Mouse (Mus musculus): Measurements from ENCODE around the gene Amfr.
A peak's percentile ranks its signal among the peaks of the same experiment; 100 is the strongest.

Gene Amfr

DNA sequence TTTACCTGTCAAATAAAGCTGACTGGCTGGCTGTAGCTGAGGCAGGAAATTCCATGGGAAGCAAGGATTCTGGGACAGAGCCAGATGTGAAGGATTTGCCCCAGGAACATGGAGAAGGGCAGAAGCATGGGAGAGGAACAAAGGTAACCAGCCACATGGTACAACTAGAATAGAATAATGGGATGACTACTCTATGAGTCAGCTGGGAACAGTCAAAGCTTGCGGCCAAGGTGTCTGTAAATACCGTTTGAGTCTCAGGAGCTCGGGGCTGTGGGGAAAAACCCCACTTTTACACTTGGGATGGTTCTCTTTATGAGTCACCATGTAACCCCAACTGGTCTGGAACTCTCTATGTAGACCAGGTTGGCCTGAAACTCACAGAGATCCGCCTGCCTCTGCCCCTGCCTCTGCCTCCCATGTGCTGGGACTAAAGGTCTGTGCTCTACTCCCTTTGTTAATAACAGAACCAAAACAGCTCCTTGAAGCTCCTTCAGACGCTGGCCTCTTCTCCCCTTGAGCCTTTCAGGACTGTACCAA is 30.9 kb downstream of the Amfr start:
- DNase-seq (ENCODE audit: low spot score) = no peak

DNA sequence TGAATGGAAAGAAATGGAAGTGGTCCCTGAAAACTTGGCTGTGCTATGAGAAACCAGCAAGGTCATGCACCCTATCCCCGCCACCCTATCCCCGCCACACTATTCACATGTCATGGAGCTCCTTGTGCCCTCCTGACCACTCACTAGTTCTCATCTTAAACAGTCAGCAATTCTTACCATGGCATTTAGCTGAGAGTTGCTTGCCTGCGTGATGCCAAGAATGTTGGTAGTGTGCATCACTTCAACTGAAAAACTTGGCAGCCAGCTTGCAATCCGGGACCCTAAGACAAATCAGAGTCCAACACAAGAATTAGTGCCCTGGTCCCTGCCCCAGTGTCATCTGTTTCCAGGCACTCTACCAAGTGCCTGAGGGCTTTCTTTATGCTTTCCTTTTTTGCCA is 32.5 kb downstream of the Amfr start:
- DNase-seq (ENCODE audit: low spot score) = no peak

DNA sequence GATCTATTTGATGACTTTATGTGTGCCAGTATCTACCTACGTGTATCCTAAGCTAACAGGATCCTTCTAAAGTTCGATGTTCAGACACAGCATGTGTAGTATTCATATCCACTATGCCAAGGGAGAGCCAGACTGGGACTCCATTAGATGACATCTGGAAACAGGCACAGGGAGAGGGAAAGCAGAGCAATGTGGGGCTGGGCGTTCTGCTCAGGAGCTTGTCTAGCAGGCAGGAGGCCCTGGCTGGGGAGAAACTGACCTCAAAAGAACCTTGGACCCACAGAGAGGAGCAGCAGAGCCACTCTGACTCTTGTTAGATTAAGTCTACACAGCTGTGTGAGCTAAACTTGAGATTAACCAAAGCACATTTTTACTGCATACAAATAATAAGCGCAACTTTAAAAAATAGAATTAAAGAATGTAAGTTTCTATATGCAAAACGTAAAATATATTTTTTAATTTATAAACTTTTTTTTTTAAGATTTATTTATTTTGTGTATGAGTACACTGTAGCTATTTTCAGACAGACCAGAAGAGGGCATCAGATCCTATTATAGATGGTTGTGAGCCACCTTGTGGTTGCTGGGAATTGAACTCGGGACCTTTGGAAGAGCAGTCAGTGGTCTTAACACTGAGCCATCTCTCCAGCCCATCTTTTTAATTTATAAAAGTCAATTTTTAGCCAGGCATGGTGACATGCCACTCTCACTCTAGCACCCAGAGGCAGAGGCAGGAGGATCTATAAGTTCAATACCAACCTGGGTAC is 36.0 kb downstream of the Amfr start:
- no peak for DNase-seq (ENCODE audit: low spot score)

DNA sequence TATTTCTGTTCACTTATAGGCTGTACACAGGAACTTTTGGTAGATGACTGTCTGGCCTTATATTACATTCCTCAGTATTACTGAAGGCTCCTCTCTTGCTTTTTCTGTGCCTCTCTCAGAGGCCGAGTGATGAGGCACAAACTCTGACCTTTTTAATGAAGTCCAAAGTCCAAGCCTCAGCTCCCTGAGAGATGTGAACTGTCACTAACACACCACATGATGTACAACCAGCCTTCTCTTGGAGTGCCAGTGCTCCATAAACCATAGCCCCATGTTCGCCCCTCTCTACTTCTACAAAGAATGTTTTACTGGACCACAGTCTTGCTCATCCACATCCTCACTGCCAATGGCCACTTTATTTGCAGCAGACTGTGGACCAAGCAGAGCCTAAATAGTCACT is 37.3 kb downstream of the Amfr start:
- DNase-seq (ENCODE audit: low spot score) = no peak

DNA sequence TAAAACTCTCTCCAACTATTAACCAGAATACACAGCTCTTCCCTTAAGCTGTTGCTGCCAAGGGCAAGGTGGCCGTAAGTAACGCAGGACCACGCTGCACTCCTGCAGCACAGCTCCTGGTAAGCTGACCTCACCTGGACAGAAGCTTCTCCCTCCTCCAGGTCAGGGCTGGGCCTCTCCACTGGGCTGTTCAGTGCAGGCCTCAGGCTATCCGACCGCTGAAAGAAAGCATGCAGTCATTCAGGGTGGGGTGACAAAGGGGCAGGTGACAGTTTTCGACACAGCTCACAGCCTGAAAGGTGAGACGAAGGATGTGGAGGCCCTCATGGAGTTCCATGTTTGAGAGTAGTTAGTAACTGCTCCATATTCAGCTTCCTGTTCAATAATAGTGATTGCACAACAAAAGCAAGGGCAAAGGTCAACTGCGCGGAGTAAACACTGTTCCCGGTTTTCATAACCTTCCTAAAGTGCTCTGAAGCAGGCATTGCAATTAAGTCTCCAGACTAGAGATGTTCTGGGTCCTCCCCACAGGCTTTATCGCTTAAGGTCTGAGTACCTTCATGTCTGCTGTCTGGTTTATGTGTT is 37.9 kb downstream of the Amfr start:
- no peak for DNase-seq (ENCODE audit: low spot score)

DNA sequence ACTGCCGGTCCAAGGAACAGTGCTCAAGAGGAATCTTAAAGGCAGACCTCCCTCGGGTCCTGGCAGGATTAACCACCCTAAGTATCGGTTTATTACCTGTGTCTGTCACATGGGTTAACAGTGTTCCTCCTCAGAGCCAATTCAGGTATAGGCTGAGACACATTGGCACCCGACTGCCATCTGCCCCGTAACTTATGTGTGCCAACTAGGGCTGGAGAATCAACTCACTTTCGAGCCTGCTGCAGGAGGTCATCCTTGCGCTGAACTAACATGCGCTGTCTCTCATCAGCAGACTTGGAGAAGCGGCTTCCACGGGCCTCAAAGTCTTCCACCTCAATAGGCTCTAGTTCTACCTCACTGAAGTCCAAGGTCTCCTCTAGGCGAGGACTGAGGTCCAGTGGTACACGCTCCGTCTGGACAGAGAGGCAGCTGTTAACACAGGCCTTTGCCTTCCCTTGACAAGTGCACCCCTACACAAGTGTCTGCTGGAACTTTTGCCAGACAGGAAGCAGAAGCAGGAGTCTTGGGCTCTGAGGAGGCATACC is 38.7 kb downstream of the Amfr start:
- DNase-seq (ENCODE audit: low spot score) = no peak

DNA sequence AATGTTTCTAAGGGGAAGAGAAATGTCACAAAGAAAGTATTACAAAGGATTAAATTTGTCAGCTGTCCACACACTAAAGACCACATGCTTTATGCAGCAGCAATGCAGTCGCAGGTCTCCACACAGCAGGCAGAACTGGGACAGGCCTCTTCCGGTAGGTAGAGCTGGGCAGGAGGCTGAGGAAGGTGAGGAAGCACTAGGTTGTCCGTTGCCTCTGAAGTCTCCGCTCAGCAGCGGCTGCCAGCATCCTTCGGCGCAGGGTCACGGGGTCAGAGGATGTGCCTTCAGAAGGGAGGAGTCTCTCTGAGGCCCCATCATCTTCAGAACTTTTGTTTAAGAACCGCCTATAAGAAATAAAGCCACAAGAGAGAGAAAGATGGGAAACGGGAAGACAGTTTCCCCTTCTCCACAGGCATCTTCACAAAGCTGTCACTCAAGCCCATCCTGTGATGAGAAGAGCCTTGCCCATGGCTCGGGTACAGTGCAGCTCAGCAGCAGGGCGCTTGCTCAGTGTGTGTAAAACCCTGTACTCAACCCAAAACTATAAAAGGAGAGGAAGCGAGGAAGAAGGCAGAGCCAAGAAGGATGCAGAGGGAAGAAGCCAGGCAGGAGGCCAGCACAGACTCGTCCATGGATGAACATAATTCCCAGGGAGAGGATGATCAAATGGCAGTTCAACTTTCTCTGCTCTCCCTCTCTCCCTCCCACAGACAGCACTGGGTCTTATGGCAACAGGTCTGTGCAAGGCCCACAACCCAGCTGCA is 39.5 kb downstream of the Amfr start:
- no peak for DNase-seq (ENCODE audit: low spot score)

DNA sequence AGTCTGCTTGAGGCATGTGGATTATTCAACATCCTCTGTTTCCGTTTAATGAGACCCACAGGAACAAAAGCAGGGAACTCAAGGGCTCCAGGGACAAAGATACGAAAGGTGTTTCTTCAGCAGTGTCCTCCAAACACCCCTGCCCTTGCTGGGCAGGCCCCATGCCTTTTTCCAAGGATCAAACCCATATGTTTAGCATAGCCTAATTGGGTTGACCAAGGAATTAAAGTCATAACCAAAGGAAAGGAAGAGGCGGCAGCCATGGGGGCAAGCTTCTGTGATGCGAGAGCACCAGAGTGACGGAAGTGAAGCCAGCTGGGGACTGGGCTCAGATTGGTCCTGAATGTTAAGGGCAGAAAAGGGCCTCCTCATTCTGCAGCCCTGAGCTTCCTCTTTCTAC is 40.4 kb downstream of the Amfr start:
- DNase-seq (ENCODE audit: low spot score) = no peak

DNA sequence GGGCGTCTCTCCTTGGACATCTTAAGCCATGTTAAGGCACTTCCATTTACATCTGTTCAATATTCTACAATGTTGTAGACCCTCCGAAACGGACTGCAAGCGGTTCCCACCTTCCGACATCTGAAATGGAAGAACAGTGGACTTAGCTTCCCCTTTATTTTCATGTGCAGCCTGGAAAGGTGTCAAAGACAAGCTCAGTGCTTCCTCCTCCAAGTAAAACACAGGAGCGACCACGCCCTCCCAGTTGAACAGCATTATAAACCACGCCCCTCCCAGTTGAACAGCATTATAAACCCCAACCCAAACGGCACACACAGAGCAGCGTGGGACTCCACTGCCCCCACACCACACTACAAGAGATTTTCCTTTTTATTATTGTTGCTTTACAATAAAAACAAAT is 41.2 kb downstream of the Amfr start:
- no peak for DNase-seq (ENCODE audit: low spot score)

DNA sequence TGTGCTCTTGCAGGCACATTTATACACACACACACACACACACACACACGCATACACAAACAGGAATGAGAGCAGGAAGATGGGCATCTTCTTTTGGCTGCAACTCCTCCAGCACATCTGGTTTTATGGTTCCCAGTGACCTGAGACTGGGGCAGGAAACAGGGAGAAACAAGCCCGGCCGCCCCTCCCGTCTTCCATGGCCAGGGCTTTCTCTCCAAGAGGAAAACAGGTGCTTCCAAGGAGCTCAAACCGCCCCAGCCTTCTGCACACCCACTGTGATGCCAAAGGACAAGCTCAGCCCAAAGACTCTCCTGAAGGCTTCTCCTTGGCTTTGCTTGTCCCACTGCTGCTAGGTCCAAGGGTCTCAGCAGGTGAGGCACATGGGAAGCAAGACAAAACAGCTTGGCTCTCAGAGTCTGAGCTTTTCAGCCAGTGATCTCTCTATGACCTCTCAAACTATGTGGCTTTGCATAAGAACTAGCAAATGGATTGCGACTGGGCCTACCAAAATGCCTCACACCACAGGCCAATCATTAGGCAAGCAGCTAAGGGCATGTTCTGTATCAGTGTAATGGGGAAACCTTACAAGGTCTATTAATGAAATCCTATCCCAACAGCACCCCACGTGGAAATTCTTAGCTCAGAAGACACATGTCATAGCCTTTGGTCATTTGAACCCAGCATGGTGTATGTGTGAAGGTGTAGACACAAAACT is 42.9 kb downstream of the Amfr start:
- peak; percentile 29 for DNase-seq (ENCODE audit: low spot score)

DNA sequence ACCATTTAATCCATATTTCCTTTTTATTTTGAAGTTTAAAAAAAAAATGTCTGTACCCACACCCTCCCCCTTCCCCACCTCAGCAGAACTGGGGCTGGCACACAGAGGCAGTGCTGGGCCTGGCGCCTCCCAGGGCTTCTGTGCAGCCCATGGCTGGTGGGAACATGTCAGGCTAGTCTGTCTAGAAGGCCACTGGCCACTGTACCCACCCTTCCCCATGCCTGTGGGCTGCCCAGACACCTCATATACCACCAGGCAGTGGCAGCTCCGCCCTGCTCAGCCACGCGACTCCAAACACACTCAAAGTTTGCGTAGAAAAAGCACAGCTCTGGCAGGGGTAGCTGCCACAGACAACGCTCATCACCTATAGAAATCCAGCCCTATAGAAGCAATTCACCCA is 44.3 kb downstream of the Amfr start:
- DNase-seq (ENCODE audit: low spot score) = no peak

DNA sequence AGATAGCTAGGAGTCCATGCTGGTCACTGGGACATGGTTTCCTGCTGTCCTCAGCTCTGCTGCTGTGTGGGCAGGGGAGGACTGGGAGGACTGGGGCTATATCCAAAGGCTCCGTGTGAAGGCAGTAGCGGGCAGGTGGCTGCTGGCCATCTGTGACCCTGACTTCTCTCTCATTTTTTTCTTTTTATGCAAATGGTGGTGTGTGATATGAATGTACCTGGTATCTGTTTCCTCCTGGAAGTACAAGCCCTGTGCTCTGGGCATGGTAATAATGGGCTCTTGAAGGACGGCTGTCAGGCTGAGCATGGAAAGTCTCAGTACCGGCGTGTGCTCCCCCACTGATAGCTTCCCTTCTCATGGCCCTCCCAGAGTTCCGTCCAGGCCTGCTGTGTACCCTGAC is 51.7 kb downstream of the Amfr start:
- DNase-seq (ENCODE audit: low spot score) = no peak

DNA sequence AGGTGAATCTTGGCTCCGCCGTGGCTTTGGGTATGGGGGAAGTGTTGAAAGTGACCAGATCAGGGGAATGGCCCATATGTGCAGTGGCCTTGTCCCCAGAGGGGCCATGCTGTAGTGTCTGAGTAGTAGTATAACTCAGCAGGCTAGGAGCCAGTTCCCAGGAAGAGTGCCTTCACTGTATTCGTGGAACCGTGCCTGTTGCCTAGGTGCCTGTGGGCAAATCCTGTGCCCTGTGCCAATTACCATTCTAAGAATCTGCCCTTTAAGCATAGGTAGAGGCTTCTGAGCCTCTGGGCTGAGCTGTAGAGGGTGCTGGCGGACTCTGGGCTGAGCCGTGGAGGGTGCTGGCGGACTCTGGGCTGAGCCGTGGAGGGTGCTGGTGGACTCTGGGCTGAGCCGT is 54.2 kb downstream of the Amfr start:
- no peak for DNase-seq (ENCODE audit: low spot score)

DNA sequence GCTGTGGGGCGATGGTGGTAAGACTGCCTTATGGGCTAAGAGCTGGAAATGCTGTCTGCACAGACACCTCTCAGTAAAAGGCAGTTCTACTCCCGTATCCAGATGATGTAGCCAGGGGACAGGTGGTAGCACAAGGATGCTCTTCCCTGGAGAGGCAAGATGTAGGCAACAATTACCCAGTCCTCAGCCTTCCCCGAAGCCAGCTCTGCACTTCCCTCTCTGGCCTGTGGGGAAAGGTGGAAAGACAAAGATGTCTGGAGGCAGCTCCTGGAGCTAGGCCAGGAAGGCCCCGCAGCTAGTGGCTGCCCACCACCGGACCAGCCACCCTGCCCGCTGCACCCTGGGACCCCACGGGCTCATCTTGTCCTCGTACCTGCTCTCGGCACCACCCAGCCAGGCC is 60.1 kb downstream of the Amfr start:
- no peak for DNase-seq (ENCODE audit: low spot score)

DNA sequence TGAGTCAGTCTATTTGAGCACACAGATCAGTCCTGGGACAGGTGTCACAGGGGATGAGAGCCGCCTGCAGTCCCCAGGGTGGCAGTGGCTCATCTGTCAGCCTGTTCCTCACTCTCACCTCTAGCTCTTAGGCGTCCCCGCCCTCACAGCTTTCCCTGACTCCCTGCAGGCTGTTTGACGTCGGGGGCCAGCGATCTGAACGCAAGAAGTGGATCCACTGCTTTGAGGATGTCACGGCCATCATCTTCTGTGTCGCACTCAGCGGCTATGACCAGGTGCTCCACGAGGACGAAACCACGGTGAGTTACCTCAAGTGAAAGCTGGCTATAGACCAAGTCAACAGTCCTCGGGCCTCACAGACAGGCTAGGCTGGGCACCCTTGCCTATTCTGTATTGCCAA is 62.5 kb downstream of the Amfr start:
- DNase-seq (ENCODE audit: low spot score) = no peak

DNA sequence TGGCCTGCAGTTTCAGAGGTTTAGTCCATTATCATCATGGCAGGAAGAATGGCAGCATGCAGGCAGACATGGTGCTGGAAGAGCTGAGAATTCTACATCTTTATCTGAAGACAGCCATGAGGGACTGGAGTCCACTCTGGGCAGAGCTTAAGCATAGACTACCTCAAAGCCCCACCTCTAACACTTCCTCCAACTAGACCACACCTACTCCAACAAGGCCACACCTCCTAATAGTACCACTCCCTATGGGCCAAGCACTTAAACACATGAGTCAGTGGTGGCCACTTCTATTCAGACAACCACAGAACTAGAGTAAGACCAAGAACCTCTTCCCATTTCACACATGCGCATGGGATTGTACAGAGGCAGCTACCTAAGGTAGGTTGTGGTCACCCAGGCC is 66.2 kb downstream of the Amfr start:
- no peak for DNase-seq (ENCODE audit: low spot score)

DNA sequence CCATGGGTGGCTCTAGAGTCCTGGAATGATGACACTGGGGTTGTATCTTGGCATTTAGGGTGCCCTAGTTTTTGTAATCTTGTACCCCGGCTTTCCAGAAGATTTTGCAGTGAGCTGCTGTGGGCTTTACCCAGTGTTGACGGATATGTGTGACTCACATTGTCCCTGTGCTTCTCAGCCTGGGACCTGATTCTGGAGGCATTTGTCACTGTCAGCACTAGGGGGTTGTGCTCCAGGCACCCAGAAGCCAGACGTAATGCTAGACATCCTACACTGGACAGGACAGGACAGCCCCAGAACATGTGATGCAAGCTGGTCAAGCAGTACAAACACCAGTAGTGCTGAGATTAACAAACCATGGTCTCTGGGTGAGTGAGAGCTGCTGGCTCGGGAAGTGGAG is 66.9 kb downstream of the Amfr start:
- DNase-seq (ENCODE audit: low spot score) = no peak

DNA sequence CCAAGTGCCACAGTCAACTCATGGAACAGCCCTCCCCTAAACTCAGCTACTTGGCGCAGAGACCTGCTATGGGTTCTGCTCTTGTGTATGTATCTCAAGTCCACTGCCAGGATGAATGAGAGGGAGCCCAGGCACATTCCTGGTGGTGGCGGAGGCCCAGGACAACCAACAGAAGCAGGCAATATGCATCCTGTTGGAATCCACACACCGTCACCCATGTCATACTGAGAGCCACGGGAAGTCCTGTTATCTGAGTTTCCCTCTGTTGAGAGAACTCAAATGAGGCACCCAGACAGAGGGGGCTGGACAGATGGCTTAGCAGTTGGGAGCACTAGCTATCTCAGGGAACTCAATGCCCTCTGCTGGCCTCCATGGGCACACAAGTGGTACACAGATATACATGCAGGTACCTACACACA is 71.0 kb downstream of the Amfr start:
- no peak for DNase-seq (ENCODE audit: low spot score)

DNA sequence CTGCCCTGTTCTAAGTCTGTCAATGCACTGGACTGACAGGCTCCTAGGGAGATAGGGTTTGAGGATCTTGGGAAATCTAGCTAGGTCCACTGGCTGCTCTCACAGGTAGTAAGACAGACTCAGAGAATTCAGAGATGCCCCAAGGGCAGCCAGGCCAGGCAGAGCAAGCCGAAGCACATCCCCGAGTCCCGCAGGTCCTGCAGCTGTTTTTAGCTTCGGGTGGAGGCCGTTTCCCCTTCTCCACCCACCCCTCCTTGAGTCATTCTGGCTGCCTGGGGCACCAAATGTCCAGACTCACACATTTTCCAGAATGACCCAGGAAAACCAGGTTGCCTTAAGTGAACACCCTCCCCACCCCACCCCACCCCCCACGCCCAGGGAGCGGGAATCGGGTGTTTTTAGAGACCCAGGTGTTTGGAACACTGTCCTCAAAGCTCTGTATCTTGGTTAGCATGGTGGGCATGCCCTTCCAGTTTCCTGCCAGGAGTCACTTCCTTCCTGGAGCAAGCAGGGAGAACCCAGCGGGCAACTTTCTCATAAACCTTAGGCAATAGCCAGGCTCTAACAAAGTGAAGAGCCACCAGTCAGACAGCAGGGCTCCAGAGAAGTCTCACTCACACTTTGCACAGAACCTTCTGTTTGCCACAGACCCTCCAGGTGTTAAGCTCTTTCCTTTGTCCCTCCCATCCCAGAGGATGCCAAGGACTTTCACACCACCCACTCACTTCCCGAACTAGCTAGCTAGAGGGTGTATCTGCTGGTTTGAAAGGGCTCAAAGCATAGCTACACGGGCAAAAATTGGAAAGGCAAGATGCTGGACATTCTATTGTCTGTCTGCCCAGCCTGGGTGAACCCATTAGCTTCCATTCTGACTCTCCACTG is 71.9 kb downstream of the Amfr start:
- DNase-seq (ENCODE audit: low spot score) = no peak

DNA sequence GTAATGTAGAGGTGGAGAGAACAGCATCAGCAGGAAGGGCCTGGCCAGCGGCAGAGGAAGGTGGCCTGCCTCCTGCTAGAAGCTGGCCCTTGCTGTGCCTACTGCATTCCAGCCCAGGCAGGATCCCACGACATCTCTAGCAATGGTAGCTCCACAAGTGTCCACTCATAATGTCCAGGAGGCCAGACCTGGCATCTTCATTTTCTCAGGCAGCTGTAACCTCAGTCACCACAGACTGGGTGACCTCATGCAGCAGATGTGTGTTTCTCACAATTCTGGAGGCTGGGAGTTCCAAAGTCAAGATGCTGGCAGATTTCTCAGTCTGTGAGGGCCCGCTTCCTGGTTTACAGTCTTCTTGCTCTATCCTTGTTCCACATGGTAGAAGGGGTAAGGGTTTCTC is 74.4 kb downstream of the Amfr start:
- no peak for DNase-seq (ENCODE audit: low spot score)

DNA sequence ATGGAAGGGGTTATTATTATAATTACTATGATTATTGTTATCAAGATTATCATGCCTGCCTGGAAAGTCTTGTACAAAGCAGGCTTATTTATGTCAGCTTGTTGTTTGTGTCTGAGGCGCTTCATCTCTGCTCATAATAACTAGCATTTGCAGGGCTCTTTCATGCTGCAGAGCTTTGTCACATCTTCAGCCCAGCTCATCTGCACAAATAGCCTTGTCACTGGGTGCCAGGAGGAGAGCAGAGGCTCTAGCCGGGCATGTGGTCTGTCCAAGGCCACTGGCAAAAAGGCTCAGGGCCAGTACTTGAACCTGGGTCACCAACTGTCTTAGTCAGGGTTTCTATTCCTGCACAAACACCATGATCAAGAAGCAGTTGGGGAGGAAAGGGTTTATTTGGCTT is 79.4 kb downstream of the Amfr start:
- DNase-seq (ENCODE audit: low spot score) = no peak

Measured in ovary, postnatal 36 days (tissue).